ENCODE assay signal across 8 mouse cellular contexts in the genomic region with DNA sequence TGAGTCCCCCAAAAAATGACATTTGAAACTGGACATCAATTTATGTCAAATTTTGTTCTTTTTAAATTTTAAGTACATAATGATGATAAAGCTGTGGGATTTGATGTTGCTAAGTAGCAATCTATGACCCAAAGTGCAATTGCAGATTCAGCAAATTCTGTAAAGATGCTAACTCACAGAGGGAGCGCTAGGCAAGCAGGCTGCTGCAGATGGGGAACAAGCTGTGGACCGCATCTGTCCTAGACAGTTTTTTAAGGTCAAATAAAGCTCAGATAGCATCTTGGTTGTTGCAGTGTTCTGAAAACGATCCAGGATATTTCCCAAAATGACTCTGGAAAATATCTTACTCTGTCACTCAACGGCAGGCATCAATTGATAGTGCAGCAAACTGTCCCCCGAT. TPM values are rescaled to one million over a fixed set of nuclear protein-coding genes. Genes with fewer than 3 reads are reported as not detected.
A peak's percentile ranks its signal among the peaks of the same experiment; 100 is the strongest.
DNase-seq lines count a peak whose midpoint lies in the region; ATAC-seq and TF ChIP-seq lines count a peak whose summit lies in the region.

No protein-coding gene starts in this region.

- no peak overlapping the region; the same call in 1 of the 2 replicates for H3K27ac ChIP-seq in kidney, embryonic 15.5 days
- peak overlapping the region; percentile 100; the same call in 1 of the 2 replicates for H3K27ac ChIP-seq in hindbrain, embryonic 11.5 days (ENCODE audit: low read depth, low read length)
- H3K27ac ChIP-seq in liver, embryonic 14.5 days, result peak overlapping the region; percentile 92

- 65% methylated on average over 5 of the region's 5 CpGs for WGBS in kidney, embryonic 15.5 days
- 72% methylated on average over 5 of the region's 5 CpGs for WGBS in hindbrain, embryonic 11.5 days
- 63% methylated on average over 5 of the region's 5 CpGs for WGBS in liver, embryonic 14.5 days (ENCODE audit: insufficient replicate concordance)

- no peak for TF ChIP-seq EP300 in liver, embryonic 14.5 days (IDR thresholded peaks at IDR 0.05; ENCODE audit: low read depth)

- peaks cover 20% of the 10 kb centered on the region for H3K4me1 ChIP-seq in kidney, embryonic 15.5 days
- no peaks in the 10 kb centered on the region for H3K4me1 ChIP-seq in hindbrain, embryonic 11.5 days (replicated peaks; ENCODE audit: control insufficient read depth, insufficient read depth, low read length)
- peaks cover 7 to 15% of the 10 kb centered on the region in 2 experiments for H3K4me1 ChIP-seq in liver, embryonic 14.5 days (replicated peaks; ENCODE audit: control insufficient read depth in 2 of 2, insufficient read depth in 2 of 2, low read length in 1 of 2)

- H3K27me3 ChIP-seq in kidney, embryonic 15.5 days, result no peaks in the 10 kb centered on the region
- H3K27me3 ChIP-seq in hindbrain, embryonic 11.5 days (ENCODE audit: control insufficient read depth, insufficient read depth, low read length), result no peaks in the 10 kb centered on the region
- no peaks in the 10 kb centered on the region for H3K27me3 ChIP-seq in liver, embryonic 14.5 days (ENCODE audit: control insufficient read depth, insufficient read depth, low read length)

- no peaks in the 10 kb centered on the region for H3K36me3 ChIP-seq in kidney, embryonic 15.5 days
- H3K36me3 ChIP-seq in hindbrain, embryonic 11.5 days (ENCODE audit: control insufficient read depth, insufficient read depth, low read length), result no peaks in the 10 kb centered on the region
- H3K36me3 ChIP-seq in liver, embryonic 14.5 days (replicated peaks; ENCODE audit: control insufficient read depth, insufficient read depth, low read depth), result no peaks in the 10 kb centered on the region

- intact Hi-C loops in gastrocnemius, postnatal 36 days (cut with DNase I), result loop anchor here (5.0 kb wide), 1 partner anchor 42 kb away; no protein-coding TSS in a partner anchor

- no peaks in the 10 kb centered on the region for H3K9me3 ChIP-seq in kidney, embryonic 15.5 days (replicated peaks)
- no peaks in the 10 kb centered on the region for H3K9me3 ChIP-seq in hindbrain, embryonic 11.5 days (ENCODE audit: control insufficient read depth, low read length)
- no peaks in the 10 kb centered on the region for H3K9me3 ChIP-seq in liver, embryonic 14.5 days (ENCODE audit: control insufficient read depth, low read length)

- TF ChIP-seq CTCF in brain, embryonic 14.5 days (IDR thresholded peaks at IDR 0.05; ENCODE audit: borderline replicate concordance, extremely low read depth, insufficient read depth, insufficient read length), result no peak
- TF ChIP-seq CTCF in liver, embryonic 14.5 days (IDR thresholded peaks at IDR 0.05; ENCODE audit: low read depth), result no peak

- no peak for TF ChIP-seq POLR2A in brain, embryonic 14.5 days (IDR thresholded peaks at IDR 0.05; ENCODE audit: borderline replicate concordance, extremely low read depth, insufficient read depth, insufficient read length, poor library complexity, severe bottlenecking)

- H3K4me2 ChIP-seq in kidney, embryonic 15.5 days, result peak overlapping the region; percentile 76
- H3K4me2 ChIP-seq in hindbrain, embryonic 11.5 days (replicated peaks; ENCODE audit: low read depth, low read length), result peak overlapping the region; percentile 54; the same call in 1 of the 2 replicates
- peak overlapping the region; percentile 71 for H3K4me2 ChIP-seq in liver, embryonic 14.5 days (ENCODE audit: low read depth)

- ATAC-seq in kidney, embryonic 15.5 days (replicated peaks; ENCODE audit: low FRiP score), result no peak
- no peak for ATAC-seq in hindbrain, embryonic 11.5 days (ENCODE audit: low FRiP score)
- no peak for ATAC-seq in liver, embryonic 14.5 days (ENCODE audit: insufficient read depth)
- ATAC-seq in activated CD4-positive, CD25-positive, alpha-beta regulatory T cell, adult 4 months, result no peak

- H3K9ac ChIP-seq in kidney, embryonic 15.5 days, result no peak overlapping the region
- 0 out of 2 replicates have a peak overlapping the region, but pooled peaks have one; percentile 24 for H3K9ac ChIP-seq in hindbrain, embryonic 11.5 days (ENCODE audit: low read depth, low read length)
- peak overlapping the region; percentile 74 for H3K9ac ChIP-seq in liver, embryonic 14.5 days (replicated peaks)

- peak overlapping the region; percentile 98; the same call in 1 of the 2 replicates for H3K4me3 ChIP-seq in kidney, embryonic 15.5 days (replicated peaks)
- H3K4me3 ChIP-seq in hindbrain, embryonic 11.5 days (ENCODE audit: low read depth, low read length), result peak overlapping the region; percentile 94
- peak overlapping the region in 1 of 2 experiments; percentile 83; a peak in 2 of 4 replicates for H3K4me3 ChIP-seq in liver, embryonic 14.5 days (ENCODE audit: insufficient read depth in 1 of 2, low read depth in 2 of 2, low read length in 2 of 2)

- DNase-seq in kidney, postnatal 4 days, result no peak
- peak; percentile 60 for DNase-seq in brain, embryonic 14.5 days (ENCODE audit: low read depth)
- no peak for DNase-seq in hindbrain, embryonic 11.5 days (ENCODE audit: low spot score)
- peak in 1 of 3 experiments; percentile 33 for DNase-seq in liver, embryonic 14.5 days (ENCODE audit: low read depth in 3 of 3, low spot score in 3 of 3)
- no peak for DNase-seq in Muller cell, postnatal 12 days (ENCODE audit: inconsistent ontology term)
- DNase-seq in gastrocnemius, postnatal 36 days, result no peak

RNA-seq across cellular contexts. Expression of gene Rtn3, which starts 1.0 kb away (rescaled TPM):
- polyA plus RNA-seq in kidney, embryonic 15.5 days (2015; fragmentation: Nextera tagmentation; extraction: Ambion mirVana), result 157 TPM in 2 replicates
- polyA plus RNA-seq in brain, embryonic 14.5 days (2012; rRNA removed), result 436 and 508 TPM in 2 replicates
- polyA plus RNA-seq in hindbrain, embryonic 11.5 days (2014; fragmentation: Nextera tagmentation; extraction: Ambion mirVana), result 300 and 304 TPM in 2 replicates
- polyA plus RNA-seq in liver, embryonic 14.5 days (2012; rRNA removed), result 35.3 and 45.1 TPM in 2 replicates
- 52.5 and 58.0 TPM in 2 replicates for polyA plus RNA-seq in liver, embryonic 14.5 days (2014; fragmentation: Nextera tagmentation; extraction: Ambion mirVana)
- total RNA-seq in gastrocnemius, postnatal 36 days (2021), result 10 to 100 TPM; 26.5 to 27.6 TPM
- polyA plus RNA-seq in activated CD4-positive, CD25-positive, alpha-beta regulatory T cell, adult 4 months (2017; shearing (Covaris generic)), result 10 to 100 TPM; 42.0 to 53.0 TPM

RNA-seq across cellular contexts. Expression of gene Atl3, which starts 9.8 kb away (rescaled TPM):
- 12.2 and 12.3 TPM in 2 replicates for polyA plus RNA-seq in kidney, embryonic 15.5 days (2015; fragmentation: Nextera tagmentation; extraction: Ambion mirVana)
- 13.3 and 16.6 TPM in 2 replicates for polyA plus RNA-seq in brain, embryonic 14.5 days (2012; rRNA removed)
- polyA plus RNA-seq in hindbrain, embryonic 11.5 days (2014; fragmentation: Nextera tagmentation; extraction: Ambion mirVana), result 8.4 and 9.4 TPM in 2 replicates
- polyA plus RNA-seq in liver, embryonic 14.5 days (2012; rRNA removed), result 5.2 and 7.3 TPM in 2 replicates
- polyA plus RNA-seq in liver, embryonic 14.5 days (2014; fragmentation: Nextera tagmentation; extraction: Ambion mirVana), result 6.7 and 7.5 TPM in 2 replicates
- 1 to 10 TPM; 7.3 to 8.7 TPM for total RNA-seq in gastrocnemius, postnatal 36 days (2021)
- 10 to 100 TPM; 20.1 to 23.8 TPM for polyA plus RNA-seq in activated CD4-positive, CD25-positive, alpha-beta regulatory T cell, adult 4 months (2017; shearing (Covaris generic))
